Mouse (Mus musculus): ENCODE measurements around the gene Rbfox3. TPM values are rescaled to one million over a fixed set of nuclear protein-coding genes. Genes with fewer than 3 reads are reported as not detected.

The Rbfox3 gene
- polyA plus RNA-seq, 1 experiment from 2014 or later = 11.7 TPM

- Histone ChIP-seq H3K27me3 (ENCODE audit: insufficient read depth, poor library complexity, severe bottlenecking) (no peaks in the 10 kb centered on the region), H3K4me3 (no peak overlapping the region), H3K9me3 (no peaks in the 10 kb centered on the region), H3K36me3 (no peaks in the 10 kb centered on the region), H3K4me1 (replicated peaks) (peaks cover 12% of the 10 kb centered on the region), H3K27ac (no peak overlapping the region)
- WGBS = 77% methylated on average over 1 of the region's 1 CpGs
- no peak for DNase-seq (ENCODE audit: low spot score)
Measured at GRCm38 (mm10) chr11:118757488-118757887, 153.9 kb downstream of the Rbfox3 start.

GRCm38 (mm10) chr11:118755003-118755402 is 156.4 kb downstream of the Rbfox3 start:
- Histone ChIP-seq H3K27me3 (ENCODE audit: insufficient read depth, poor library complexity, severe bottlenecking) (no peaks in the 10 kb centered on the region), H3K27ac (0 out of 2 replicates have a peak overlapping the region, but pooled peaks have one; percentile 62), H3K4me1 (replicated peaks) (peaks cover 23% of the 10 kb centered on the region), H3K36me3 (no peaks in the 10 kb centered on the region), H3K9me3 (no peaks in the 10 kb centered on the region), H3K4me3 (no peak overlapping the region)
- DNase-seq (ENCODE audit: low spot score) = no peak
- 87% methylated on average over 17 of the region's 17 CpGs for WGBS

GRCm38 (mm10) chr11:118754535-118754934 is 156.9 kb downstream of the Rbfox3 start:
- Histone ChIP-seq H3K27ac (peak overlapping the region; percentile 62), H3K9me3 (no peaks in the 10 kb centered on the region), H3K4me3 (no peak overlapping the region), H3K36me3 (no peaks in the 10 kb centered on the region), H3K27me3 (ENCODE audit: insufficient read depth, poor library complexity, severe bottlenecking) (no peaks in the 10 kb centered on the region), H3K4me1 (replicated peaks) (peaks cover 23% of the 10 kb centered on the region)
- DNase-seq (ENCODE audit: low spot score) = no peak
- WGBS = 65% methylated on average over 4 of the region's 4 CpGs

GRCm38 (mm10) chr11:118751879-118752616 is 159.3 kb downstream of the Rbfox3 start:
- no peak overlapping the region for H3K27ac ChIP-seq
- peaks cover 27% of the 10 kb centered on the region for H3K4me1 ChIP-seq (replicated peaks)
- no peaks in the 10 kb centered on the region for H3K27me3 ChIP-seq (ENCODE audit: insufficient read depth, poor library complexity, severe bottlenecking)
- no peak for DNase-seq (ENCODE audit: low spot score)
- 66% methylated on average over 7 of the region's 7 CpGs for WGBS
- no peaks in the 10 kb centered on the region for H3K36me3 ChIP-seq
- no peak overlapping the region for H3K4me3 ChIP-seq
- no peaks in the 10 kb centered on the region for H3K9me3 ChIP-seq

GRCm38 (mm10) chr11:118750745-118751330 is 160.6 kb downstream of the Rbfox3 start:
- 81% methylated on average over 11 of the region's 11 CpGs for WGBS
- Histone ChIP-seq H3K9me3 (no peaks in the 10 kb centered on the region), H3K4me1 (replicated peaks) (peaks cover 31% of the 10 kb centered on the region), H3K36me3 (no peaks in the 10 kb centered on the region), H3K4me3 (no peak overlapping the region), H3K27me3 (ENCODE audit: insufficient read depth, poor library complexity, severe bottlenecking) (peaks cover 7% of the 10 kb centered on the region), H3K27ac (no peak overlapping the region)
- DNase-seq (ENCODE audit: low spot score) = no peak

- H3K27ac ChIP-seq = no peak overlapping the region
- H3K4me3 ChIP-seq = no peak overlapping the region
- H3K9me3 ChIP-seq = no peaks in the 10 kb centered on the region
- 91% methylated on average over 1 of the region's 1 CpGs for WGBS
- no peaks in the 10 kb centered on the region for H3K36me3 ChIP-seq
- no peak for DNase-seq (ENCODE audit: low spot score)
- peaks cover 42% of the 10 kb centered on the region for H3K4me1 ChIP-seq (replicated peaks)
- H3K27me3 ChIP-seq (ENCODE audit: insufficient read depth, poor library complexity, severe bottlenecking) = peaks cover 20% of the 10 kb centered on the region
Measured at GRCm38 (mm10) chr11:118749541-118749940, 161.9 kb downstream of the Rbfox3 start.

- peaks cover 27% of the 10 kb centered on the region for H3K27me3 ChIP-seq (ENCODE audit: insufficient read depth, poor library complexity, severe bottlenecking)
- no peaks in the 10 kb centered on the region for H3K36me3 ChIP-seq
- no peak for DNase-seq (ENCODE audit: low spot score)
- no peaks in the 10 kb centered on the region for H3K9me3 ChIP-seq
- H3K4me1 ChIP-seq (replicated peaks) = peaks cover 46% of the 10 kb centered on the region
- no peak overlapping the region for H3K4me3 ChIP-seq
- H3K27ac ChIP-seq = no peak overlapping the region
- WGBS = 80% methylated on average over 10 of the region's 10 CpGs
Measured at GRCm38 (mm10) chr11:118748622-118749021, 162.8 kb downstream of the Rbfox3 start.

GRCm38 (mm10) chr11:118745279-118745678 is 166.1 kb downstream of the Rbfox3 start:
- H3K27me3 ChIP-seq (ENCODE audit: insufficient read depth, poor library complexity, severe bottlenecking) = peaks cover 42% of the 10 kb centered on the region
- H3K27ac ChIP-seq = peak overlapping the region; percentile 67; the same call in 1 of the 2 replicates
- no peaks in the 10 kb centered on the region for H3K36me3 ChIP-seq
- H3K4me3 ChIP-seq = no peak overlapping the region
- no peak for DNase-seq (ENCODE audit: low spot score)
- no peaks in the 10 kb centered on the region for H3K9me3 ChIP-seq
- peaks cover 53% of the 10 kb centered on the region for H3K4me1 ChIP-seq (replicated peaks)

GRCm38 (mm10) chr11:118744782-118745181 is 166.6 kb downstream of the Rbfox3 start:
- H3K27ac ChIP-seq = peak overlapping the region; percentile 67
- 3% methylated on average over 15 of the region's 15 CpGs for WGBS
- no peaks in the 10 kb centered on the region for H3K9me3 ChIP-seq
- peaks cover 58% of the 10 kb centered on the region for H3K4me1 ChIP-seq (replicated peaks)
- peak; percentile 58 for DNase-seq (ENCODE audit: low spot score)
- H3K36me3 ChIP-seq = no peaks in the 10 kb centered on the region
- H3K27me3 ChIP-seq (ENCODE audit: insufficient read depth, poor library complexity, severe bottlenecking) = peaks cover 42% of the 10 kb centered on the region
- H3K4me3 ChIP-seq = peak overlapping the region; percentile 36

GRCm38 (mm10) chr11:118742762-118743161 is 168.6 kb downstream of the Rbfox3 start:
- Histone ChIP-seq H3K36me3 (no peaks in the 10 kb centered on the region), H3K9me3 (no peaks in the 10 kb centered on the region), H3K27me3 (ENCODE audit: insufficient read depth, poor library complexity, severe bottlenecking) (peaks cover 42% of the 10 kb centered on the region), H3K4me3 (no peak overlapping the region), H3K27ac (no peak overlapping the region), H3K4me1 (replicated peaks) (peaks cover 70% of the 10 kb centered on the region)
- WGBS = 21% methylated on average over 3 of the region's 3 CpGs
- DNase-seq (ENCODE audit: low spot score) = peak; percentile 48

GRCm38 (mm10) chr11:118741262-118741661 is 170.1 kb downstream of the Rbfox3 start:
- H3K27me3 ChIP-seq (ENCODE audit: insufficient read depth, poor library complexity, severe bottlenecking) = peaks cover 40% of the 10 kb centered on the region
- no peak overlapping the region for H3K27ac ChIP-seq
- no peaks in the 10 kb centered on the region for H3K36me3 ChIP-seq
- H3K9me3 ChIP-seq = no peaks in the 10 kb centered on the region
- 32% methylated on average over 6 of the region's 6 CpGs for WGBS
- peaks cover 66% of the 10 kb centered on the region for H3K4me1 ChIP-seq (replicated peaks)
- no peak overlapping the region for H3K4me3 ChIP-seq
- no peak for DNase-seq (ENCODE audit: low spot score)

GRCm38 (mm10) chr11:118740001-118740400 is 171.4 kb downstream of the Rbfox3 start:
- no peak overlapping the region for H3K27ac ChIP-seq
- peaks cover 64% of the 10 kb centered on the region for H3K4me1 ChIP-seq (replicated peaks)
- 13% methylated on average over 6 of the region's 6 CpGs for WGBS
- no peaks in the 10 kb centered on the region for H3K36me3 ChIP-seq
- DNase-seq (ENCODE audit: low spot score) = peak; percentile 76
- H3K9me3 ChIP-seq = no peaks in the 10 kb centered on the region
- peaks cover 27% of the 10 kb centered on the region for H3K27me3 ChIP-seq (ENCODE audit: insufficient read depth, poor library complexity, severe bottlenecking)
- H3K4me3 ChIP-seq = no peak overlapping the region

All from hindbrain, embryonic 10.5 days (tissue).